Mouse (Mus musculus) small intestine, adult 2 months (tissue): ENCODE measurements around the gene Csnk1d. TPM values are rescaled to one million over a fixed set of nuclear protein-coding genes. Genes with fewer than 3 reads are reported as not detected.

Source experiments
- H3K27ac ChIP-seq: fragments of 200-500 bp; 2 replicates; pipeline ENCODE4 v1.5.1; 2012; ENCODE audit warnings: low read depth, low read length, control low read depth, inconsistent platforms; ENCODE audit not compliant: insufficient read depth
- H3K27me3 ChIP-seq: fragments of 200-500 bp; 2 replicates; pipeline ENCODE4 v1.6.1; 2012; ENCODE audit warnings: mild to moderate bottlenecking, moderate library complexity, low read length, inconsistent platforms; ENCODE audit not compliant: control insufficient read depth, insufficient read depth
- H3K36me3 ChIP-seq: fragments of 200-500 bp; 2 replicates; pipeline ENCODE4 v1.6.1; 2012; ENCODE audit warnings: mild to moderate bottlenecking, low read length, control low read depth, inconsistent platforms; ENCODE audit not compliant: control insufficient read depth, insufficient read depth
- H3K4me1 ChIP-seq: fragments of 200-500 bp; 2 replicates; pipeline ENCODE4 v1.6.1; 2012; ENCODE audit warnings: low read length, inconsistent platforms, mixed read lengths; ENCODE audit not compliant: control insufficient read depth, insufficient read depth, insufficient read length
- H3K4me3 ChIP-seq: fragments of 200-500 bp; 2 replicates; pipeline ENCODE4 v1.5.1; 2012; ENCODE audit warnings: low read depth, mild to moderate bottlenecking, control low read depth, inconsistent platforms, low read length, moderate library complexity
- CTCF ChIP-seq: fragments of 200-500 bp; IDR thresholded peaks from 2 replicates; pipeline ENCODE4 v1.5.1; 2012; ENCODE audit warnings: low read depth, mild to moderate bottlenecking, control low read depth, inconsistent platforms, low read length, moderate library complexity, mixed read lengths; ENCODE audit not compliant: insufficient replicate concordance, insufficient read length; ENCODE audit errors: extremely low read depth
- POLR2A ChIP-seq: fragments of 200-500 bp; IDR thresholded peaks from 2 replicates; pipeline ENCODE4 v1.6.1; 2012; ENCODE audit warnings: low read depth, mild to moderate bottlenecking, control low read depth, inconsistent platforms, low read length, moderate library complexity
- WGBS: fragments of 180-500 bp; shearing (Covaris S2); methylation state at CpG from one replicate; pipeline ENCODE4 v1.1.7; 2018; 5-methylcytosine and 5-hydroxymethylcytosine counted together
- polyA plus RNA-seq: library from polyadenylated mRNA; depleted of rRNA; stranded (reverse); fragments of >200 nt; gene quantifications from 2 replicates; pipeline ENCODE4 v1.2.3, GENCODE M21; 2012; rRNA removed

Gene Csnk1d
- polyA plus RNA-seq, 1 experiment: 60.8 TPM

- Histone ChIP-seq H3K4me3 (no peak overlapping the region), H3K4me1 (peaks cover 5% of the 10 kb centered on the region), H3K27ac (no peak overlapping the region), H3K36me3 (no peaks in the 10 kb centered on the region), H3K27me3 (no peaks in the 10 kb centered on the region)
- WGBS: 96% methylated on average over 4 of the region's 4 CpGs
- no peak for TF ChIP-seq POLR2A
- TF ChIP-seq CTCF: no peak
These were observed 59.7 kb downstream of the Csnk1d start for GRCm38 (mm10) chr11:120931479-120931878.

- no peaks in the 10 kb centered on the region for H3K36me3 ChIP-seq
- no peak overlapping the region for H3K4me3 ChIP-seq
- peaks cover 5% of the 10 kb centered on the region for H3K4me1 ChIP-seq
- H3K27me3 ChIP-seq: no peaks in the 10 kb centered on the region
- no peak for TF ChIP-seq CTCF
- no peak for TF ChIP-seq POLR2A
- 96% methylated on average over 4 of the region's 4 CpGs for WGBS
- H3K27ac ChIP-seq: no peak overlapping the region
These were observed 62.7 kb downstream of the Csnk1d start for GRCm38 (mm10) chr11:120928468-120928867.

GRCm38 (mm10) chr11:120922528-120922927 is 68.6 kb downstream of the Csnk1d start:
- no peak overlapping the region for H3K4me3 ChIP-seq
- no peaks in the 10 kb centered on the region for H3K27me3 ChIP-seq
- TF ChIP-seq POLR2A (no peak), CTCF (no peak)
- no peak overlapping the region for H3K27ac ChIP-seq
- H3K36me3 ChIP-seq: 0 out of 2 replicates have a peak, but pooled peaks cover 3% of the 10 kb centered on the region
- no peaks in the 10 kb centered on the region for H3K4me1 ChIP-seq
- WGBS: 93% methylated on average over 3 of the region's 3 CpGs

- Histone ChIP-seq H3K4me1 (no peaks in the 10 kb centered on the region), H3K36me3 (0 out of 2 replicates have a peak, but pooled peaks cover 3% of the 10 kb centered on the region), H3K4me3 (no peak overlapping the region), H3K27ac (no peak overlapping the region), H3K27me3 (no peaks in the 10 kb centered on the region)
- no peak for TF ChIP-seq CTCF
- no peak for TF ChIP-seq POLR2A
- 97% methylated on average over 5 of the region's 5 CpGs for WGBS
These were observed 73.4 kb downstream of the Csnk1d start for GRCm38 (mm10) chr11:120917756-120918155.

- Histone ChIP-seq H3K4me1 (no peaks in the 10 kb centered on the region), H3K4me3 (no peak overlapping the region), H3K27ac (no peak overlapping the region), H3K36me3 (0 out of 2 replicates have a peak, but pooled peaks cover 3% of the 10 kb centered on the region), H3K27me3 (no peaks in the 10 kb centered on the region)
- no peak for TF ChIP-seq CTCF
- TF ChIP-seq POLR2A: no peak
- WGBS: 65% methylated on average over 3 of the region's 3 CpGs
These were observed 74.7 kb downstream of the Csnk1d start for GRCm38 (mm10) chr11:120916477-120916876.

GRCm38 (mm10) chr11:120913796-120914195 is 77.3 kb downstream of the Csnk1d start:
- Histone ChIP-seq H3K4me1 (no peaks in the 10 kb centered on the region), H3K27ac (no peak overlapping the region), H3K4me3 (no peak overlapping the region), H3K36me3 (no peaks in the 10 kb centered on the region), H3K27me3 (no peaks in the 10 kb centered on the region)
- WGBS: over 99% methylated on average over 4 of the region's 4 CpGs
- no peak for TF ChIP-seq CTCF
- no peak for TF ChIP-seq POLR2A

Other genes starting within 250 kb of the Csnk1d start
- gene Hmga1b, start 228.5 kb downstream of the Csnk1d start, polyA plus RNA-seq: 1.4 and 58.5 TPM in 2 replicates
- 41.0 and 90.5 TPM in 2 replicates for gene Rfng, start 207.1 kb downstream of the Csnk1d start, polyA plus RNA-seq
- gene Gps1, start 207.1 kb downstream of the Csnk1d start, polyA plus RNA-seq: 57.5 and 86.4 TPM in 2 replicates
- 24.1 and 29.0 TPM in 2 replicates for gene Dus1l, start 194.9 kb downstream of the Csnk1d start, polyA plus RNA-seq
- 151 and 154 TPM in 2 replicates for gene Fasn, start 166.8 kb downstream of the Csnk1d start, polyA plus RNA-seq
- gene Ccdc57, start 58.5 kb downstream of the Csnk1d start, polyA plus RNA-seq: 0.43 and 0.84 TPM in 2 replicates
- gene Slc16a3, start 42.9 kb downstream of the Csnk1d start, polyA plus RNA-seq: 56.8 and 68.9 TPM in 2 replicates
- gene Cd7, start 48.1 kb upstream of the Csnk1d start, polyA plus RNA-seq: 41.0 and 57.7 TPM in 2 replicates
- gene Sectm1b, start 72.2 kb upstream of the Csnk1d start, polyA plus RNA-seq: 152 and 325 TPM in 2 replicates
- gene Sectm1a, start 89.9 kb upstream of the Csnk1d start, polyA plus RNA-seq: 1.4 and 4.1 TPM in 2 replicates
- 0.05 TPM in 1 of 2 replicates, not detected in the other for gene Tex19.2, start 127.3 kb upstream of the Csnk1d start, polyA plus RNA-seq
- not detected in 2 replicates for gene Tex19.1, start 154.8 kb upstream of the Csnk1d start, polyA plus RNA-seq
- not detected in 2 replicates for gene Uts2r, start 168.9 kb upstream of the Csnk1d start, polyA plus RNA-seq
- 12.5 and 27.9 TPM in 2 replicates for gene Hexdc, start 213.1 kb upstream of the Csnk1d start, polyA plus RNA-seq
- 8.6 and 13.1 TPM in 2 replicates for gene Ogfod3, start 213.4 kb upstream of the Csnk1d start, polyA plus RNA-seq
- 16.4 and 20.8 TPM in 2 replicates for gene Cybc1, start 238.0 kb upstream of the Csnk1d start, polyA plus RNA-seq
- 15.3 and 23.9 TPM in 2 replicates for gene Narf, start 245.9 kb upstream of the Csnk1d start, polyA plus RNA-seq